Mouse (Mus musculus) G1E (cell line): Measurements from ENCODE around the gene Ubn2. TPM values are rescaled to one million over a fixed set of nuclear protein-coding genes. Genes with fewer than 3 reads are reported as not detected.

Experiments used
- ATAC-seq: 2 replicates; pipeline ENCODE4 v1.8.0; 2016; ENCODE audit warnings: mild to moderate bottlenecking; ENCODE audit not compliant: insufficient number of reproducible peaks, poor library complexity, low FRiP score, severe bottlenecking; ENCODE audit errors: extremely low read depth
- DNase-seq: peaks from one replicate; pipeline ENCODE4 v3.0.0; 2012; ENCODE audit warnings: low spot score
- H3K27me3 ChIP-seq: 2 replicates; pipeline ENCODE4 v1.6.1; 2012; ENCODE audit warnings: mild to moderate bottlenecking, low read length, inconsistent platforms; ENCODE audit not compliant: insufficient read depth
- H3K36me3 ChIP-seq: replicated peaks from 2 replicates; pipeline ENCODE3; 2012; ENCODE audit warnings: mild to moderate bottlenecking, inconsistent platforms
- H3K4me1 ChIP-seq: 2 replicates; pipeline ENCODE4 v1.6.1; 2012; ENCODE audit warnings: low read depth, low read length, inconsistent platforms, mixed read lengths; ENCODE audit not compliant: insufficient read depth
- H3K4me3 ChIP-seq: 2 replicates; pipeline ENCODE4 v1.5.1; 2012; ENCODE audit warnings: low read depth, mild to moderate bottlenecking, inconsistent platforms, low read length, moderate library complexity, mixed read lengths
- H3K9me3 ChIP-seq: replicated peaks from 2 replicates; pipeline ENCODE4 v1.6.1; 2012; ENCODE audit warnings: inconsistent platforms
- CTCF ChIP-seq: IDR thresholded peaks from 2 replicates; pipeline ENCODE4 v1.5.1; 2012; ENCODE audit warnings: low read depth, low read length, inconsistent platforms, mixed read lengths
- GATA1 ChIP-seq: IDR thresholded peaks from 2 replicates; pipeline ENCODE4 v1.6.1; 2012; ENCODE audit warnings: borderline replicate concordance, low read length, inconsistent platforms, mixed read lengths
- GATA2 ChIP-seq: IDR thresholded peaks from 2 replicates; pipeline ENCODE4 v1.6.1; 2012; ENCODE audit warnings: low read depth, low read length, inconsistent platforms, borderline replicate concordance
- POLR2AphosphoS5 ChIP-seq: IDR thresholded peaks from 2 replicates; pipeline ENCODE4 v1.6.1; 2012; ENCODE audit warnings: low read depth, low read length, inconsistent platforms; ENCODE audit not compliant: insufficient replicate concordance
- TAL1 ChIP-seq: conservative IDR thresholded peaks from 2 replicates; pipeline ENCODE4 v1.6.1; 2012; ENCODE audit warnings: low read depth, low read length, inconsistent platforms, mixed read lengths
- polyA plus RNA-seq: library from polyadenylated mRNA; stranded (reverse); fragments of >175 nt; gene quantifications from 2 replicates; pipeline ENCODE4 v1.2.3, GENCODE M21; 2012
- total RNA-seq, 2 experiments: library from RNA; stranded (forward) in 1 of 2; stranded (reverse) in 1 of 2; fragments of 200-1000 nt in 1 of 2; fragments of >200 nt in 1 of 2; fragmentation: Nextera tagmentation in 1 of 2; gene quantifications; 2 replicates each; pipeline ENCODE4 v1.2.3; 2014 to 2017

Ubn2 gene
- total and polyA plus RNA-seq, 3 experiments, result 4.1 to 124 (median 26.9) TPM

DNA sequence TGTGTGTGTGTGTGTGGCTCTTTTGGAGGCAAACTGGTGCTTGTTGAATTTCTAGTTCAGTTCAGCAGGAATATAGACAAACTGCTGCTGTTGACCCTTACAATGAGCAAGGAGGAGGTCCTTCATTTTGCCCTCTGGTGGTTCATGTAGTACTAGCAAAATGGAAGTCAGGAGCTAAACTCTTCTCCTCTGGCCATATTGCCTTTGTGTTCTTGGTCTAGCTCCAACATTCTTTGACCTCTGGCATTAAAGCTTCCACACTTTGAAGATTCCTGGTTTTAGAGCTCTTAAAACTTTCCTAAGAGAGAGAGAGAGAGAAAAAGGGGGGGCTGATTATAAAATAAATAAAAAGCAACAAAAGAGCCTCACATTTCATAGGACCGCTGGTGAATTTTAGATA is 78.3 kb downstream of the Ubn2 start:
- Histone ChIP-seq H3K36me3 (peaks cover 56% of the 10 kb centered on the region), H3K27me3 (no peaks in the 10 kb centered on the region), H3K9me3 (no peaks in the 10 kb centered on the region), H3K4me1 (peaks cover 3% of the 10 kb centered on the region; the same call in 1 of the 2 replicates), H3K4me3 (no peak overlapping the region)
- DNase-seq, result no peak
- TF ChIP-seq GATA1 (no peak), POLR2AphosphoS5 (no peak), GATA2 (no peak), CTCF (no peak), TAL1 (no peak)
- no peak for ATAC-seq

DNA sequence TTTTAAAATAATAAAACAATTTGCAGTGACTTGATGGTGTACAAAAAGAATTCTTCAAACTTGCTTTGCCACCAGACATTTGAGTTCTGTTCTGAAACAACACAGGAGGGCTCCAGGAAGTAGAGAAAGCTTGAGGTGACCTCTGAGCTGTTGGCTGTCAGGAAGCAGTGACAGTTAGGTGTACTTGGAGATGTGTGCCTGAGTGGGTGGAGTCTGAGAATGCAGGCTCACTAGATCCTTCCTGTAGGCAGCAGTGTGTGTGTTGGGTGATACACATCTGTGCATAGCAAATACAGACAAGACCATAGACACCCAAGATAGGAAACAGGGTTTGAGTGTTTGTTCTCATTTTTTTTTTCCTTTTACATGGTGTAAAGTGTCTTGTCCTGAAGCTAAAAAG is 79.1 kb downstream of the Ubn2 start:
- no peak for DNase-seq
- no peak overlapping the region for H3K4me3 ChIP-seq
- H3K9me3 ChIP-seq, result no peaks in the 10 kb centered on the region
- H3K36me3 ChIP-seq, result peaks cover 56% of the 10 kb centered on the region
- peaks cover 3% of the 10 kb centered on the region; the same call in 1 of the 2 replicates for H3K4me1 ChIP-seq
- no peak for ATAC-seq
- H3K27me3 ChIP-seq, result no peaks in the 10 kb centered on the region
- TF ChIP-seq GATA2, result no peak
- TF ChIP-seq TAL1, result no peak
- no peak for TF ChIP-seq GATA1
- no peak for TF ChIP-seq CTCF
- no peak for TF ChIP-seq POLR2AphosphoS5

DNA sequence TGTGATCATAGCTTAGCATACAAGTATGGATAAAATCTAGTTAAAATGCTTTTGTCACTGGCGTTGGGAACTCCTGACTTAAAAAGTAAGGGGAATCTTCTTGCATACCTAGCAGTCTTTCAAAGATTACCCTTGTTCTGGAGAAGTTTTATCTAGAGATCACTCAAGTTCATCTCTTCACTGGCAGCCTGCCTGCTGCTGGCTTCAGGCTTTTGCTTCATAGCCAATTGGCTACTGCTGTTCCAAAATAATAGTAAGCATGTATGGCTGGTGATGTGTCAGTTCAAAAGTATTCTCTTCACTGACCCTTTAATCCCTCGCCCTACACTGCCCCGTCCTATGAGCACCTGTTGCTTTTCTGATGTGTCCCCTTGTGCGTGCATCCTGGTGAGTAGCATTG is 81.5 kb downstream of the Ubn2 start:
- Histone ChIP-seq H3K36me3 (peaks cover 50% of the 10 kb centered on the region), H3K4me1 (peaks cover 3% of the 10 kb centered on the region; the same call in 1 of the 2 replicates), H3K4me3 (no peak overlapping the region), H3K9me3 (no peaks in the 10 kb centered on the region), H3K27me3 (no peaks in the 10 kb centered on the region)
- TF ChIP-seq POLR2AphosphoS5 (no peak), GATA2 (no peak), TAL1 (no peak), CTCF (no peak), GATA1 (no peak)
- no peak for DNase-seq
- ATAC-seq, result no peak

DNA sequence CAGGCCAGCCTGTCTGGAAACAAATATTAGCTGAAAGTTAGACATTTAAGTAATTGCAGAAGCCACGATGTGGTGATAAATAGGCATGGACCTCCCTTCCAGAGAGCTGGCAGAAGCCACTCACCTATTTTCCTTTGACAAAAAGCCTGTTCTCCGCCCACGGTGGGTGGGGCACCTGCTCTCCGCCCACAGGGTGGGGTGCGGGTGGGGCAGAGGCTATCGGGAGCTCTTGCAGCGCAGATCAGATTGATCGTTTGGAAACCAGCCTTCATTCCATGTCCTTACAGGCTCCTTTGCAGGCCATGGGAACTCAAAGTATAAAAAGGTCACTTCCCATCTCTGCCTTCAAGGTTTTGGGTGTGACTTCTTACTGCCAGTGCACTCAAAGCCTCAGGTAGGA is 90.1 kb downstream of the Ubn2 start:
- H3K9me3 ChIP-seq, result no peaks in the 10 kb centered on the region
- TF ChIP-seq CTCF (no peak), TAL1 (no peak), GATA2 (no peak), POLR2AphosphoS5 (no peak), GATA1 (no peak)
- peak; percentile 57 for DNase-seq
- peaks cover 9% of the 10 kb centered on the region for H3K27me3 ChIP-seq
- peaks cover 12% of the 10 kb centered on the region for H3K4me1 ChIP-seq
- H3K4me3 ChIP-seq, result no peak overlapping the region; the same call in 1 of the 2 replicates
- H3K36me3 ChIP-seq, result peaks cover 22% of the 10 kb centered on the region
- no peak for ATAC-seq

DNA sequence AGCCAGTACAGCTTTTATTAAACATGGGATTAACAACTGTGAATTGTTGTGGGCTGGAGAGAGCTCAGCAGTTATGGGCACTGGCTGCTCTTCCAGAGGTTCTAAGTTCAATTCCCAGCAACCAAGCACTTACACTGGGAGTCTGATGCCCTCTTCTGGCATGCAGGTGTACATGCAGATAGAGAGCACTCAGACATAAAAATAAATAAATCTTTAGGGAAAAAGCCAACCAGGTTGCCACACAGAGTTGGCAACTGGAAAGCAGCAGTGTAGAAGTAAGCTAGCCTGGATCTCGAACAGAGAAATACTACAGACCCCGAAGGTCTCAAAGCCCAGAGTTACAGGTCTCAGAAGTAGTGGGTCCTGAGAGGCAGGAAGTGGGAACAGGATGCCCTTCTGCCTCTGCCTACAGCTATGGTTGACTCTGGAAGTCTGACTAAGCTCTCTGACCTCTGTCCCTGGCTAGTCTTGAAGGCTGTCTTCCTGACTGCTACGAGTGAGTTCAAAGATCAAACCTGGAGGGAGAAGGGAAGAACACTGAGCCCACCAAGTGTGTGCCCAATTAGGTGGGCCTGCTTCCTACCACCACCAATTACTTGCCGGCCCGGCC is 97.6 kb downstream of the Ubn2 start:
- Histone ChIP-seq H3K9me3 (no peaks in the 10 kb centered on the region), H3K4me3 (no peak overlapping the region), H3K4me1 (peaks cover 25% of the 10 kb centered on the region), H3K27me3 (peaks cover 8% of the 10 kb centered on the region), H3K36me3 (no peaks in the 10 kb centered on the region)
- DNase-seq (no peak), ATAC-seq (no peak)
- TF ChIP-seq TAL1 (no peak), CTCF (peak; percentile 29; the same call in 1 of the 2 replicates), GATA2 (no peak), POLR2AphosphoS5 (no peak), GATA1 (no peak)

DNA sequence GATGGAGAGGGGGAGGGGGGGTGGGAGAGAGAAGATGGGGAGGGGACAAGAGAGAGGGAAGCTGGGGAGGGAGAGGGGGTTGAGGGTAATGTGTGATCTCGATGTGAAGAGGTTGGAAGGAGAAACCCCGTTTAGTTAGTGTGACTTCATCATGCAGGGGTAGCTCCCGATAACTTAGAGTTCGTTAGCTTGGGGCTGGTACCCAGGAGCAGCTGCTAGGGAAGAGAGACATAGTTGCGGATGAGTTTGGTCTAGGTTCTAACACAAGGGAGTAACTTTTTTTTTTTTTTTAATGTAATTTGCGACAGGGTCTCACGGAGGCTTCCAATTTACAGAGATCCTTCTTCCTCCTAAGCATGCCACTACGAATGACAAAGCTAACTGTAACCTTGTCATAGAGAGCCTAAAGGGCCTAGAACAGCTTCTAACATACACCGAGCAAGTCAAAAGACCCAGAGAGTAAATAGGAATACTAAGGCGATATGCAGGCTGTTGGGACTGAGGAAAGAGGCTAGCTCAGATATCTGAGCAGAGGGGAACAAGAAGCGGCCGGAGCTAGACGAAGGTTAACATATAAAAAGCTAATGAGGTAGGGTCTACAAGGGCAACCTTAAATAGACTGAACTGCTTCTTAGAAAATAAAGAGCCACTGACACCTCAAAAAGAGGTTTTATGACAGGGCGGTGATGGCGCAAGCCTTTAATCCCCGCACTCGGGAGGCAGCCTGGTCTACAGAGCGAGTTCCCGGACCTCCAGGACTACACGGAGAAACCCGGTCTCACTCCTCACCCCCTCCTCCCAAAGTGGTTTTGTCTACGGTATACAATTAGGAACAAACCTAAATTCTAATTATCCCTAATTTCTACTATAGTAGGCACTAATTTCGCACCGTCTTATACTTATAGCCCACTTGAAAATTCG is 99.0 kb downstream of the Ubn2 start:
- TF ChIP-seq GATA1 (no peak), CTCF (no peak), GATA2 (no peak), POLR2AphosphoS5 (no peak), TAL1 (no peak)
- H3K4me3 ChIP-seq, result peak overlapping the region; percentile 72
- DNase-seq (no peak), ATAC-seq (no peak)
- peaks cover 25% of the 10 kb centered on the region for H3K4me1 ChIP-seq
- H3K36me3 ChIP-seq, result peaks cover 7% of the 10 kb centered on the region
- H3K9me3 ChIP-seq, result no peaks in the 10 kb centered on the region
- peaks cover 5% of the 10 kb centered on the region for H3K27me3 ChIP-seq
